Mouse (Mus musculus) myocyte (in vitro differentiated cells): ENCODE data around the gene Myf5.

Experiments used
- E2F4 ChIP-seq: IDR thresholded peaks from one replicate; pipeline ENCODE4 v1.6.1; 2011; ENCODE audit warnings: mild to moderate bottlenecking, control low read depth, moderate library complexity; ENCODE audit not compliant: insufficient read depth
- MAX ChIP-seq: IDR thresholded peaks from one replicate; pipeline ENCODE4 v1.6.1; 2011; ENCODE audit warnings: low read depth, mild to moderate bottlenecking, control low read depth
- MYOG ChIP-seq, 3 experiments: IDR thresholded peaks; one replicate each; pipeline ENCODE4 v1.6.1; 2011; ENCODE audit warnings: control low read depth in 2 of 3, low read depth in 2 of 3, mild to moderate bottlenecking in 2 of 3; ENCODE audit not compliant: insufficient read length in 2 of 3, control insufficient read depth in 1 of 3, insufficient read depth in 1 of 3
- POLR2A ChIP-seq: IDR thresholded peaks from one replicate; pipeline ENCODE4 v1.6.1; 2011; ENCODE audit warnings: low read depth, mild to moderate bottlenecking, control low read depth, moderate library complexity; ENCODE audit not compliant: insufficient read length
- POLR2AphosphoS2 ChIP-seq: IDR thresholded peaks from one replicate; pipeline ENCODE4 v1.6.1; 2011; ENCODE audit warnings: low read depth, control low read depth; ENCODE audit not compliant: insufficient read length
- REST ChIP-seq: IDR thresholded peaks from one replicate; pipeline ENCODE4 v1.6.1; 2011; ENCODE audit warnings: mild to moderate bottlenecking, control low read depth, moderate library complexity; ENCODE audit not compliant: insufficient read depth, insufficient read length
- USF1 ChIP-seq: IDR thresholded peaks from one replicate; pipeline ENCODE4 v1.6.1; 2011; ENCODE audit warnings: low read depth, mild to moderate bottlenecking, control low read depth, moderate library complexity

- TF ChIP-seq POLR2A (no peak), MAX (no peak), MYOG (IDR thresholded peaks at IDR 0.05; ENCODE audit: control insufficient read depth in 1 of 3, insufficient read depth in 1 of 3, insufficient read length in 2 of 3, low read depth in 2 of 3) (no peak), REST (no peak), E2F4 (no peak), USF1 (no peak), POLR2AphosphoS2 (no peak)
Observed at GRCm38 (mm10) chr10:107473497-107473896, 12.4 kb downstream of the Myf5 start.
